In genomic region chr3:32226755-32227154, GRCm38 (mm10) we compare ENCODE assay signal across 21 mouse cellular contexts.
"Had no signal": no experiment of that assay in that cellular context is flagged by ENCODE, and none has a peak within 500 bp of the region (broad histone marks: within the 10 kb centered on the region; RNA-seq: fewer than 3 reads in every experiment).

No protein-coding gene starts in this region.

- H3K4me2 ChIP-seq: intestine, embryonic 15.5 days; liver, embryonic 12.5 days; liver, embryonic 15.5 days; midbrain, embryonic 13.5 days; neural tube, embryonic 13.5 days; stomach, embryonic 15.5 days had no signal

- H3K9ac ChIP-seq: intestine, embryonic 15.5 days; liver, embryonic 12.5 days; liver, embryonic 15.5 days; midbrain, embryonic 13.5 days; neural tube, embryonic 13.5 days; stomach, embryonic 15.5 days had no signal

- DNase-seq: kidney, adult 18-20 months; kidney, adult 9 months; kidney, postnatal 36 days; layer of hippocampus, postnatal 36 days; lung, adult 2 months; lung, postnatal 36 days; retina, postnatal 1 day; right cerebral cortex, postnatal 25 days; spleen, adult 18-20 months; thymus, postnatal 25 days had no signal

- H3K27ac ChIP-seq: intestine, embryonic 15.5 days; left cerebral cortex, adult 2 months; liver, embryonic 12.5 days; liver, embryonic 15.5 days; midbrain, embryonic 10.5 days; midbrain, embryonic 13.5 days; neural tube, embryonic 13.5 days; stomach, embryonic 15.5 days had no signal

- ATAC-seq: intestine, embryonic 15.5 days; liver, embryonic 12.5 days; midbrain, embryonic 13.5 days; midbrain, embryonic 16.5 days had no signal

- H3K9me3 ChIP-seq: intestine, embryonic 15.5 days; liver, embryonic 12.5 days; liver, embryonic 15.5 days; megakaryocyte, embryonic 14.5 days; midbrain, embryonic 10.5 days; midbrain, embryonic 13.5 days; neural tube, embryonic 13.5 days; stomach, embryonic 15.5 days had no signal

- H3K4me1 ChIP-seq: intestine, embryonic 15.5 days; liver, embryonic 12.5 days; liver, embryonic 15.5 days; megakaryocyte, embryonic 14.5 days; neural tube, embryonic 13.5 days; stomach, embryonic 15.5 days had no signal

- H3K36me3 ChIP-seq: intestine, embryonic 15.5 days; liver, embryonic 12.5 days; liver, embryonic 15.5 days; midbrain, embryonic 10.5 days; midbrain, embryonic 13.5 days; neural tube, embryonic 13.5 days; stomach, embryonic 15.5 days had no signal

- H3K4me3 ChIP-seq: intestine, embryonic 15.5 days; left cerebral cortex, adult 2 months; liver, embryonic 12.5 days; liver, embryonic 15.5 days; megakaryocyte, embryonic 14.5 days; midbrain, embryonic 10.5 days; midbrain, embryonic 13.5 days; myocyte; neural tube, embryonic 13.5 days; stomach, embryonic 15.5 days had no signal

- H3K27me3 ChIP-seq: intestine, embryonic 15.5 days; liver, embryonic 12.5 days; liver, embryonic 15.5 days; megakaryocyte, embryonic 14.5 days; midbrain, embryonic 13.5 days; neural tube, embryonic 13.5 days; stomach, embryonic 15.5 days had no signal
